Mouse (Mus musculus) C2C12 (cell line): Measurements from ENCODE around the gene H2afj. TPM values are rescaled to one million over a fixed set of nuclear protein-coding genes. Genes with fewer than 3 reads are reported as not detected.

Source experiments
- H3K27me3 ChIP-seq: one replicate; pipeline ENCODE4 v1.6.1; 2011; ENCODE audit not compliant: control insufficient read depth, insufficient read depth, insufficient read length
- H3K36me3 ChIP-seq: one replicate; pipeline ENCODE4 v1.6.1; 2011; ENCODE audit not compliant: control insufficient read depth, insufficient read depth
- H3K4me3 ChIP-seq: one replicate; pipeline ENCODE4 v1.5.1; 2011; ENCODE audit warnings: mild to moderate bottlenecking, control low read depth; ENCODE audit not compliant: poor library complexity, insufficient read depth, severe bottlenecking
- H3K79me2 ChIP-seq: one replicate; pipeline ENCODE4 v1.6.1; 2011; ENCODE audit not compliant: control insufficient read depth, insufficient read depth
- H3K79me3 ChIP-seq: one replicate; pipeline ENCODE4 v1.6.1; 2011; ENCODE audit warnings: low read depth, control low read depth
- H3ac ChIP-seq: one replicate; pipeline ENCODE3; 2011; ENCODE audit warnings: low read depth; ENCODE audit not compliant: control insufficient read depth, insufficient read length
- CEBPB ChIP-seq: IDR thresholded peaks from one replicate; pipeline ENCODE4 v1.6.1; 2011; ENCODE audit warnings: low read depth, mild to moderate bottlenecking, control low read depth, moderate library complexity
- CTCF ChIP-seq: IDR thresholded peaks from one replicate; pipeline ENCODE4 v1.5.1; 2011; ENCODE audit not compliant: control insufficient read depth, insufficient read depth, insufficient read length
- FOSL1 ChIP-seq: IDR thresholded peaks from one replicate; pipeline ENCODE4 v1.8.0; 2011; ENCODE audit warnings: mild to moderate bottlenecking, low read length; ENCODE audit not compliant: poor library complexity, insufficient read depth, severe bottlenecking
- MAX ChIP-seq: IDR thresholded peaks from one replicate; pipeline ENCODE4 v1.6.1; 2011; ENCODE audit warnings: mild to moderate bottlenecking, control low read depth
- MYOD1 ChIP-seq: IDR thresholded peaks from one replicate; pipeline ENCODE4 v1.6.1; 2011; ENCODE audit warnings: low read depth; ENCODE audit not compliant: control insufficient read depth, insufficient read length
- MYOG ChIP-seq: IDR thresholded peaks from one replicate; pipeline ENCODE4 v1.6.1; 2011; ENCODE audit not compliant: control insufficient read depth, insufficient read length; ENCODE audit errors: extremely low read depth
- USF1 ChIP-seq: IDR thresholded peaks from one replicate; pipeline ENCODE4 v1.6.1; 2011; ENCODE audit warnings: low read depth, mild to moderate bottlenecking, control low read depth, moderate library complexity
- polyA plus RNA-seq: library from polyadenylated mRNA; unstranded; fragments of >200 nt; fragmentation: generic; extraction: Trizol; gene quantifications from one replicate; pipeline ENCODE4 v1.2.1, GENCODE M21; 2012; ENCODE audit warnings: missing spikeins

The H2afj gene
- polyA plus RNA-seq, 1 experiment, result 322 TPM

DNA sequence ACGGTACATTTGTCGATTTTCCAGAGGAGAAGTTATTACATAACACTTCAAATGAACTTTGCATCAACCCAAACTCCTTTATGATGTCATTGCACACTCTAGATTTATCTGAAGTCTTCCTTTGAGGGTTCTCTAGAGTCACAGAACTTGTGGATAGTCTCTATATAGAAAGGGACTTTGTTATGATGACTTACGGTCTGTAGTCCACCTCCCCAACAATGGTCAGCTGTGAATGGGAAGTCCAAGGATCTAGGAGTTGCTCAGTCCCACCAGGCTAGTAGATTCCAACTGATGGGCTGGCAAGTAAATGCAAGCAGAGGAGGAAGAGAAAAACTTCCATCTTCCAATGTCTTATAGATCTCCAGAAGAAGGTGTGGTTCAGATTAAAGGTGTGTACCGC, 20.6 kb downstream of the H2afj start:
- Histone ChIP-seq H3K79me3 (peaks cover 28% of the 10 kb centered on the region), H3K79me2 (peaks cover 37% of the 10 kb centered on the region), H3K27me3 (no peaks in the 10 kb centered on the region), H3K36me3 (peaks cover 20% of the 10 kb centered on the region), H3K4me3 (peak overlapping the region; percentile 38), H3ac (peak overlapping the region; percentile 66)
- no peak for TF ChIP-seq MYOG
- no peak for TF ChIP-seq MAX
- TF ChIP-seq FOSL1, result no peak
- no peak for TF ChIP-seq CEBPB
- TF ChIP-seq USF1, result no peak
- no peak for TF ChIP-seq MYOD1

DNA sequence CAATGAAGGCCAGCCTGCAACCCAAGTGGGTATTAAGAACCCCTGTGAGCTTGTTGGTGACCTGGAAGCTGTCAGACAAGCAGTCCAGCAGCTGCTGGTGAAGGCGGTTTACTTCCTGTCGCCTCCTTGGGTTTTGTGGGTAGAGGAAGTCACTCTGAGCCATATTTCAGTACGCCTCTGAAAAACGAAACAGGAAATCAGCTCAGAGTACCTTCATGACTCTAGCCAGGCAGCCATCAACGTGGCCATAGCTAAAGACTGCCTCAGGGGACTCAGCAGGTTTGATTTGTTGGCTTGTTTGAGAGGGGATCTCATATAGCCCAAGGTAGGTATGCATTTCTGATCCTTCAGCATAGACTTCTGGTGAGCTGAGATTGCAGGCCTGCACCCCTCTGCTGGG, 23.7 kb downstream of the H2afj start:
- Histone ChIP-seq H3K27me3 (peaks cover 3% of the 10 kb centered on the region), H3K4me3 (no peak overlapping the region), H3K79me3 (peaks cover 10% of the 10 kb centered on the region), H3K79me2 (peaks cover 14% of the 10 kb centered on the region), H3K36me3 (no peaks in the 10 kb centered on the region), H3ac (no peak overlapping the region)
- TF ChIP-seq USF1 (no peak), MYOD1 (no peak), MAX (no peak), MYOG (no peak), FOSL1 (no peak), CTCF (no peak), CEBPB (no peak)

GRCm38 (mm10) chr6:136835352-136835751, 27.3 kb downstream of the H2afj start, which contains the start of gene Smco3:
Smco3 (minus strand) TSS chr6:136835452.
- peaks cover 3% of the 10 kb centered on the region for H3K27me3 ChIP-seq
- H3ac ChIP-seq, result no peak within 1 kb of the TSS
- H3K79me3 ChIP-seq, result no peaks in the 10 kb centered on the region
- H3K79me2 ChIP-seq, result no peaks in the 10 kb centered on the region
- H3K36me3 ChIP-seq, result no peaks in the 10 kb centered on the region
- TF ChIP-seq FOSL1, result no peak
- TF ChIP-seq CEBPB, result no peak
- TF ChIP-seq CTCF, result no peak
- no peak for TF ChIP-seq MYOG
- no peak for TF ChIP-seq USF1
- no peak for TF ChIP-seq MAX
- no peak for TF ChIP-seq MYOD1
- no peak within 1 kb of the TSS for H3K4me3 ChIP-seq

DNA sequence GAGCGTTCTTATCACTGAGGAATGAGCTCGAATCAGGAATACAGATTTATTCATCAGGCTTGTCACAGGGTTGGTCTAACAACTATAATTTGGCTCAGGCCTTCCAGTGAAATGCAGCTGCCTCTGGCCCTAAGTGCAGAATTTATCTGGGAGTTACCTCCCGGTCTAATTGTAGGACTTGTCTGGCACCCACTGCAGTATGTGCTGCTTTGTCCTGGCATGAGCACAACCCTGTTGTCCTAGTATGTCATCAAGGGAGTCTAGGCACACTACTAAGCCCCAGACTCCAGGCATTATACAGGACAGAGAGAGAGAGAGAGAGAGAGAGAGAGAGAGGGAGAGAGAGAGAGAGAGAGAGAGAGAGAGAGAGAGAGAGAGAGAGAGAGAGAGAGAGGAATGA, 29.3 kb downstream of the H2afj start:
- Histone ChIP-seq H3K79me2 (no peaks in the 10 kb centered on the region), H3ac (no peak overlapping the region), H3K27me3 (peaks cover 3% of the 10 kb centered on the region), H3K36me3 (no peaks in the 10 kb centered on the region), H3K79me3 (no peaks in the 10 kb centered on the region), H3K4me3 (no peak overlapping the region)
- TF ChIP-seq CTCF (no peak), CEBPB (no peak), MYOG (no peak), MAX (no peak), USF1 (no peak), FOSL1 (no peak), MYOD1 (no peak)

DNA sequence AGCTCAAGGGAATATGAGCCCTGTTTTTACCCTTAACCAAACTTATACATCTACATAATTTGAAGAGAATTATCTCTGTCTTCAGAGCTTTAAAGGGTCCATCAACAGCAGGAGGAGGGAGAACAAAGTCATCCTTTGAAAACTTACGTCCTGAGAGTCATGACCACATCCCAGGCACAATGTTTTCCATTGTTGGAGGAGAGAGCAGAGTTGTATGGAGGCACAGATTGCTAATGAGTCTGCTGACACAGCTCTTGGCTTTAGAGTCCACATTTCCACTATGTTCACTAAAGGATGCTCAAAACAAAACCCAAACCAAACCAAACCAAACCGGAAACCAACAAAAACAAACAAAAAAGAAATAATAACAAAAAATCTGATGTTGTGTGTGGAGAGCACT, 36.9 kb downstream of the H2afj start:
- H3K79me2 ChIP-seq, result no peaks in the 10 kb centered on the region
- TF ChIP-seq USF1, result no peak
- no peak for TF ChIP-seq MAX
- no peak for TF ChIP-seq MYOD1
- TF ChIP-seq MYOG, result no peak
- no peak for TF ChIP-seq FOSL1

More for the DNA sequence above, 36.9 kb downstream of the H2afj start:
- Histone ChIP-seq H3K79me3 (no peaks in the 10 kb centered on the region), H3K36me3 (no peaks in the 10 kb centered on the region), H3K4me3 (no peak overlapping the region), H3K27me3 (no peaks in the 10 kb centered on the region), H3ac (no peak overlapping the region)
